Mouse (Mus musculus): ENCODE data around the gene Nyx. TPM values are rescaled to one million over a fixed set of nuclear protein-coding genes. Genes with fewer than 3 reads are reported as not detected.

Nyx gene
- polyA plus RNA-seq, 1 experiment from 2014 or later, result not detected

- H3K4me2 ChIP-seq (replicated peaks), result no peak overlapping the region
- 0 out of 2 replicates have a peak, but pooled peaks cover 7% of the 10 kb centered on the region for H3K27me3 ChIP-seq (replicated peaks)
- no peak for ATAC-seq
- H3K27ac ChIP-seq, result no peak overlapping the region
- H3K36me3 ChIP-seq, result no peaks in the 10 kb centered on the region
- H3K9me3 ChIP-seq, result no peaks in the 10 kb centered on the region
- H3K4me1 ChIP-seq (replicated peaks), result no peaks in the 10 kb centered on the region
- no peak overlapping the region for H3K4me3 ChIP-seq (replicated peaks)
- 71% methylated on average over 4 of the region's 4 CpGs for WGBS
- H3K9ac ChIP-seq, result no peak overlapping the region
These were observed 6.9 kb downstream of the Nyx start for GRCm38 (mm10) chrX:13472751-13473225.

DNA sequence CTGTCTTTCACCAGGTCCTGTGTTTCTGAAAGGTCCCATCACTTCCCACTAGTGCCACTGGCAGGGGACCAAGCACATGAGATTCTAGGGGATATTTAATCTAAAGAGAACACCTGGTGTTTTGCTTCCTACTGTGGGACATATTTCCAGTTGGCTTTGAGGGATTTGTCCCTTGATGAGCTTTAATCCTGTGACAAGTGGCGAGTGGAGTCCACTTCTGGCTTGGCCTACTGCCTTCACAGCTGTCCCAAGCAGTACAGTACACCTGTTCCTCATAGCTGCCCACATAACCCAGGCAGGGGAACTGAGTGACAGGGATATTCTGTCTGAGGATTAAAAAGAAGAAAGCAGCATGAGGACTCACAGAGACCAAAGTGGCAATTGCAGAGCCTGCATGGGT lies 9.5 kb downstream of the Nyx start:
- WGBS, result 82% methylated on average over 1 of the region's 1 CpGs
- no peak overlapping the region for H3K4me3 ChIP-seq (replicated peaks)

DNA sequence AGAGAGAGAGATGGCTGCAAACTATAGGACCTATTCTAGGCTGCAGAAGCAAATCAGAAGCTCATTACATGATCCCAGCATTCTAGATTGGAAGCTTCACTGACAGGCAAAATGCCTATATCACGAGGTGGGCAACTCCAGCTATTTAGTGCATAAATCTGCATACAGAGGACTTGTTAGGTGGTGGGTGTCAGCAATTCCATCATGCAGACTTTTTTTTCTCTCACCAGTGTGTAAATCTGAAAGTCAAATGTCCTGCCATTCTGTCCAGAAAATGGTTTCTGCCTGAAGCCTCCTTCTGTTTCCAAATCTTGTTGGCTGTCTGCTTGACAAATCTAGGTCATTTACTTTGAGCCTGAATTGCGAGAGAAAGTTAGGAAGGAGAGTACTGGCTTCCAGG lies 11.7 kb downstream of the Nyx start:
- Histone ChIP-seq H3K4me2 (replicated peaks) (no peak overlapping the region), H3K27me3 (replicated peaks) (0 out of 2 replicates have a peak, but pooled peaks cover 7% of the 10 kb centered on the region), H3K9ac (no peak overlapping the region), H3K4me1 (replicated peaks) (no peaks in the 10 kb centered on the region), H3K36me3 (no peaks in the 10 kb centered on the region), H3K27ac (no peak overlapping the region), H3K9me3 (no peaks in the 10 kb centered on the region), H3K4me3 (replicated peaks) (no peak overlapping the region)
- ATAC-seq, result no peak
- 60% methylated on average over 2 of the region's 2 CpGs for WGBS

More for the DNA sequence above, 9.5 kb downstream of the Nyx start:
- Histone ChIP-seq H3K4me2 (replicated peaks) (no peak overlapping the region), H3K36me3 (no peaks in the 10 kb centered on the region), H3K9ac (no peak overlapping the region), H3K4me1 (replicated peaks) (no peaks in the 10 kb centered on the region), H3K27me3 (replicated peaks) (0 out of 2 replicates have a peak, but pooled peaks cover 7% of the 10 kb centered on the region), H3K9me3 (no peaks in the 10 kb centered on the region), H3K27ac (no peak overlapping the region)
- no peak for ATAC-seq

DNA sequence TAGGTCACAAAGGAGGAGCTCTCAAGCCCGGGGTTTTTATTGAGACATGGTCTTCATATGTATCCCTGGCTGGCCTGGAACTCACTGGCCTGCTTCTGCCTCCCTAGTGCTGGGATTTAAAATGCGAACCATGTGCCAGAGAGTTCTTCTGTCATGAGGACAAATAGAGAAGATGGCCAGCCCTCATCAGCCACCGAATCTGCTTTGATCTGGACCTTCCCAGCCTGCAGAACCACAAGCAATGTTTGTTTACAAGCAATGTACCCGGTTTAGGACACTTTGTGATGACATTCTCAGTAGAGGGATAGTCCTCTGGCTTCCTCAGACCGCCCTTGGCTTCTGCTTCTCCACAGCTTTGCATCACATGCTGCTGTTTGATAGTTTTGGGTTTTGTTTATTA lies 12.4 kb downstream of the Nyx start:
- H3K9ac ChIP-seq, result no peak overlapping the region
- WGBS, result 55% methylated on average over 5 of the region's 5 CpGs
- no peak overlapping the region for H3K27ac ChIP-seq
- H3K27me3 ChIP-seq (replicated peaks), result 0 out of 2 replicates have a peak, but pooled peaks cover 7% of the 10 kb centered on the region
- no peak overlapping the region for H3K4me3 ChIP-seq (replicated peaks)
- no peaks in the 10 kb centered on the region for H3K4me1 ChIP-seq (replicated peaks)
- no peak for ATAC-seq
- H3K9me3 ChIP-seq, result no peaks in the 10 kb centered on the region
- no peak overlapping the region for H3K4me2 ChIP-seq (replicated peaks)
- no peaks in the 10 kb centered on the region for H3K36me3 ChIP-seq

DNA sequence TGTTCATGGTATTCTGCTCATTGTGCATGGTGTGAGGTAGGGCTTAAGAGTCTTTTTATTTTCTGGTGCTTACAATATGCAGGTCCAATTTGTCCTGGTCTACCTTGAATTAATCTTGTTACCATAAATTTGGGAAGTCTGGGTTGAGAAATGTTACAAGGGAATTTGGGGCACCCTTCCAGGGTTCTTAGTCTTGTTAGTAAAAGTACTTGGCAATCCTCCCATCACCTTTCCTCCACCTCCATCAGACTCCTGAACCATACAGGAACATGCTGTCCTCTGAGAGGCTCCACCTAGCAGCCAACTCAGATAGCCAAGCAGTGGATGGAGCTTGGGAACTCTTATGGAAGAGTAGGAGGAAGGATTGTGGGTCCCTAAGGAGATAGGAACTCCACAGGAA lies 13.7 kb downstream of the Nyx start:
- no peak for ATAC-seq
- H3K9me3 ChIP-seq, result no peaks in the 10 kb centered on the region
- no peaks in the 10 kb centered on the region for H3K36me3 ChIP-seq
- H3K4me2 ChIP-seq (replicated peaks), result no peak overlapping the region
- H3K27ac ChIP-seq, result no peak overlapping the region
- H3K4me1 ChIP-seq (replicated peaks), result no peaks in the 10 kb centered on the region
- no peak overlapping the region for H3K9ac ChIP-seq
- H3K27me3 ChIP-seq (replicated peaks), result 0 out of 2 replicates have a peak, but pooled peaks cover 7% of the 10 kb centered on the region
- H3K4me3 ChIP-seq (replicated peaks), result no peak overlapping the region

DNA sequence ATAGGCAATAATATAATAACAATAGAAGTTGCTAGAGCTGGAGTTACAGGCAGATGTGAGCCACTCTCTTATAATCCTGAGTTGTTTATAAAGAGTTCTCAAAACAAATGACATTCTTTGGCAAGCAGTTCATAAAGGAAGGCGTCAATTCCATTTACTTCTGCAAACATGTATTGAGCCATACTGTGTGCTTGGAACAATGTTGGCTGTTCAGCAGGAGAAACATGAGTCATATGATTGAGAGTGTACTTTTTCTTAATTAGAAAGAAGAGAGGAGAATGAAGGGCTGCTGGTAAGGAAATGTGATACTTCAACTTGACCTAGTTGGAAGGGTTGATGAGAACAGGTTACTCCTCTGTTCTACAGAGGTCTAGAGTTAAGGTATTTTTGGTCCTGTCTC lies 16.7 kb downstream of the Nyx start:
- H3K4me1 ChIP-seq (replicated peaks), result no peaks in the 10 kb centered on the region
- ATAC-seq, result no peak
- no peak overlapping the region for H3K4me3 ChIP-seq (replicated peaks)
- no peak overlapping the region for H3K9ac ChIP-seq
- H3K9me3 ChIP-seq, result no peaks in the 10 kb centered on the region
- no peak overlapping the region for H3K4me2 ChIP-seq (replicated peaks)
- H3K36me3 ChIP-seq, result no peaks in the 10 kb centered on the region
- H3K27me3 ChIP-seq (replicated peaks), result no peaks in the 10 kb centered on the region
- H3K27ac ChIP-seq, result no peak overlapping the region
- 54% methylated on average over 1 of the region's 1 CpGs for WGBS

GRCm38 (mm10) chrX:13484447-13484846 lies 18.5 kb downstream of the Nyx start:
- H3K4me3 ChIP-seq (replicated peaks), result no peak overlapping the region

GRCm38 (mm10) chrX:13489001-13489400 lies 23.1 kb downstream of the Nyx start:
- 69% methylated on average over 3 of the region's 3 CpGs for WGBS
- Histone ChIP-seq H3K4me1 (replicated peaks) (no peaks in the 10 kb centered on the region), H3K9me3 (no peaks in the 10 kb centered on the region), H3K9ac (no peak overlapping the region), H3K27ac (no peak overlapping the region), H3K4me3 (replicated peaks) (no peak overlapping the region), H3K27me3 (replicated peaks) (no peaks in the 10 kb centered on the region), H3K4me2 (replicated peaks) (no peak overlapping the region), H3K36me3 (no peaks in the 10 kb centered on the region)
- no peak for ATAC-seq

More at GRCm38 (mm10) chrX:13484447-13484846, 18.5 kb downstream of the Nyx start:
- ATAC-seq, result no peak
- Histone ChIP-seq H3K36me3 (no peaks in the 10 kb centered on the region), H3K9ac (no peak overlapping the region), H3K4me1 (replicated peaks) (no peaks in the 10 kb centered on the region), H3K4me2 (replicated peaks) (no peak overlapping the region), H3K9me3 (no peaks in the 10 kb centered on the region), H3K27me3 (replicated peaks) (no peaks in the 10 kb centered on the region), H3K27ac (no peak overlapping the region)

DNA sequence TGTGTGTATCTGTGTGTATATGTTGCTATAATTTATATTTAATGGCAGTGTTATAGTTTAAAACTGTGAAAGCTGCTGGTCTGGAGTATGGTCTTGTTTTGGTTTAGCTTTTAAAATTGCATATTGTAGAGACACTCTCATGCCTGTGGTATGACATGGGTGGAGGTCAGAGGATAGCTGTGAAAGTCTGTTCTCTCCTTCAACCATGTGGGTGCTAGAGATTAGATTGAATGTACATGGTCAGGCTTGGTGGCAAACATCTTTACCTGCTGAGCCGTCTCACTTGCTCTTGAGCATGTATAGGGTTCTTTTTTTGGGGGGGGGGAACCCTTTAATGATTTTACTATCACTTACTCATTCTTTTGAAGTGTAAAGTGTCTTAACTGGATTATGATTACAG lies 23.9 kb downstream of the Nyx start:
- no peaks in the 10 kb centered on the region for H3K9me3 ChIP-seq
- no peaks in the 10 kb centered on the region for H3K27me3 ChIP-seq (replicated peaks)
- no peak overlapping the region for H3K4me2 ChIP-seq (replicated peaks)
- no peaks in the 10 kb centered on the region for H3K4me1 ChIP-seq (replicated peaks)
- H3K36me3 ChIP-seq, result no peaks in the 10 kb centered on the region
- H3K27ac ChIP-seq, result no peak overlapping the region
- H3K4me3 ChIP-seq (replicated peaks), result no peak overlapping the region
- WGBS, result 86% methylated on average over 1 of the region's 1 CpGs
- no peak overlapping the region for H3K9ac ChIP-seq
- ATAC-seq, result no peak

DNA sequence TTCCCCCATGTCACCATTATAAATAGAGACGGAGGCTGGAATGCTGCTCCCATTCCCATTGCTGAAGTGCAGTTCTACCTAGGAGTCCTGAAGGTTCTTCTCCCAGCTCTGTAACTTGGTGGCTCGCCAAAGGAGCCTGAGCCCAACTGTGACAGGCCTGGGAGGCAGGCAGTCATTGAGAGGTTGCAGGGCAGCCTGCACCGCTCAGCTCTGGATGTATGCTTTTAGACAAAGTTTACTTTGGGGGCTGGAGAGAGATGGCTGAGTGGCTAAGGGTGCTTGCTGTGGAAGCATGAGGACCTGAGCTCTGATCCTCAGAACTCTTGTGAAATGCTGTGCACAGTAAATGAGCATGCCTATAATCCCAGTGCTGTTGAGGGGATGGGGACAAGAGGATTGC lies 25.0 kb downstream of the Nyx start:
- no peak overlapping the region for H3K4me2 ChIP-seq (replicated peaks)
- WGBS, result 55% methylated on average over 3 of the region's 3 CpGs

GRCm38 (mm10) chrX:13492922-13493321 lies 27.0 kb downstream of the Nyx start:
- Histone ChIP-seq H3K4me3 (replicated peaks) (no peak overlapping the region), H3K4me1 (replicated peaks) (no peaks in the 10 kb centered on the region), H3K9me3 (no peaks in the 10 kb centered on the region), H3K27me3 (replicated peaks) (no peaks in the 10 kb centered on the region), H3K36me3 (no peaks in the 10 kb centered on the region), H3K9ac (no peak overlapping the region), H3K4me2 (replicated peaks) (no peak overlapping the region), H3K27ac (no peak overlapping the region)
- ATAC-seq, result no peak

More for the DNA sequence above, 25.0 kb downstream of the Nyx start:
- Histone ChIP-seq H3K4me3 (replicated peaks) (no peak overlapping the region), H3K27ac (no peak overlapping the region), H3K27me3 (replicated peaks) (no peaks in the 10 kb centered on the region), H3K9ac (no peak overlapping the region), H3K4me1 (replicated peaks) (no peaks in the 10 kb centered on the region), H3K36me3 (no peaks in the 10 kb centered on the region), H3K9me3 (no peaks in the 10 kb centered on the region)
- ATAC-seq, result no peak

GRCm38 (mm10) chrX:13494892-13495703 lies 29.2 kb downstream of the Nyx start:
- Histone ChIP-seq H3K27me3 (replicated peaks) (no peaks in the 10 kb centered on the region), H3K9me3 (no peaks in the 10 kb centered on the region), H3K4me2 (replicated peaks) (no peak overlapping the region), H3K9ac (no peak overlapping the region), H3K36me3 (no peaks in the 10 kb centered on the region), H3K27ac (no peak overlapping the region), H3K4me1 (replicated peaks) (no peaks in the 10 kb centered on the region), H3K4me3 (replicated peaks) (no peak overlapping the region)
- no peak for ATAC-seq
- WGBS, result 78% methylated on average over 8 of the region's 8 CpGs

DNA sequence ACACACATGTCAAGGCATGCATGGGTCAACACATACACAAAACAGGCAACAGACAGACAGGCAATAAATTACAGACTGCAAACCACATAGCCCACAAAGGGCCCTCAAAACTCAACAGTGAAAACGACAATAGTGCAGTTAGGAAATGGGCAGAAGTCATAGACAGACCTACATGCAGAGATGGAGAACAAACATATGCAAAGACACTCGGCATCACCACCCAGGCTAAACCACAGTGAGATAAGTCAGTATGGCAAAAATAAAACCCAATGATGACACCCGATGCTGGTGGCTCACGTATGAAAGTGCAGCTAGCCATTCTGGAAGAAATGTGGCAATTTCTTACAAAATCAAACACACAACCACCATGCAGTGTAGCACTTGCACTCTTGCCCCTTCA lies 34.4 kb downstream of the Nyx start:
- ATAC-seq, result no peak
- no peaks in the 10 kb centered on the region for H3K9me3 ChIP-seq
- H3K9ac ChIP-seq, result no peak overlapping the region
- 76% methylated on average over 4 of the region's 4 CpGs for WGBS
- H3K4me3 ChIP-seq (replicated peaks), result no peak overlapping the region
- H3K27ac ChIP-seq, result no peak overlapping the region
- H3K27me3 ChIP-seq (replicated peaks), result no peaks in the 10 kb centered on the region
- H3K36me3 ChIP-seq, result no peaks in the 10 kb centered on the region
- no peaks in the 10 kb centered on the region for H3K4me1 ChIP-seq (replicated peaks)
- no peak overlapping the region for H3K4me2 ChIP-seq (replicated peaks)
